Mouse (Mus musculus): ENCODE results near the gene Tmem117. TPM values are rescaled to one million over a fixed set of nuclear protein-coding genes. Genes with fewer than 3 reads are reported as not detected.

The Tmem117 gene
- polyA plus RNA-seq, 1 experiment from 2014 or later, result 8.0 TPM

DNA sequence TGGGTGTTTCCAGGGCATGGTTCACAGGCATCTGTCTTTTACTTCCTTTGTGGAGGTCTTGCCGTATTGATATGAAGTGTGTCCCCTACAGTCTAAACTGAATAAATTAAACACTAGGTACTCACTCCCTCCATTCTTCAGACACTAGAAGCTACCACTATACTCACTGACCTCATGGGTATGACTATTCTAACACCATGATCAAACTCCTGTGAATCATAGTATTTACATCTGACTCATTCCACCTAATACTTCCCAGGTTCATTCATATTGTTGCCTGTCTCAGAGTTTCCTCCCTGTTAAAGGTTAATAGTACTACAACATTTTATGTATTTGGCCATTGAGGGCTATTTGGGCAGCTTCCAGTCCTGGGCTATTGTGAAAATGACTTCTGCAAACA, 274.2 kb downstream of the Tmem117 start:
- H3K36me3 ChIP-seq, result no peaks in the 10 kb centered on the region
- no peak overlapping the region for H3K4me3 ChIP-seq (replicated peaks)
- no peaks in the 10 kb centered on the region for H3K27me3 ChIP-seq
- no peaks in the 10 kb centered on the region for H3K4me1 ChIP-seq
- WGBS, result 92% methylated on average over 1 of the region's 1 CpGs
- H3K9me3 ChIP-seq (replicated peaks), result no peaks in the 10 kb centered on the region
- no peak for ATAC-seq (ENCODE audit: insufficient number of reproducible peaks, low FRiP score, low TSS enrichment, low read depth)
- H3K9ac ChIP-seq, result no peak overlapping the region
- no peak overlapping the region for H3K4me2 ChIP-seq (replicated peaks)
- H3K27ac ChIP-seq (replicated peaks), result no peak overlapping the region

DNA sequence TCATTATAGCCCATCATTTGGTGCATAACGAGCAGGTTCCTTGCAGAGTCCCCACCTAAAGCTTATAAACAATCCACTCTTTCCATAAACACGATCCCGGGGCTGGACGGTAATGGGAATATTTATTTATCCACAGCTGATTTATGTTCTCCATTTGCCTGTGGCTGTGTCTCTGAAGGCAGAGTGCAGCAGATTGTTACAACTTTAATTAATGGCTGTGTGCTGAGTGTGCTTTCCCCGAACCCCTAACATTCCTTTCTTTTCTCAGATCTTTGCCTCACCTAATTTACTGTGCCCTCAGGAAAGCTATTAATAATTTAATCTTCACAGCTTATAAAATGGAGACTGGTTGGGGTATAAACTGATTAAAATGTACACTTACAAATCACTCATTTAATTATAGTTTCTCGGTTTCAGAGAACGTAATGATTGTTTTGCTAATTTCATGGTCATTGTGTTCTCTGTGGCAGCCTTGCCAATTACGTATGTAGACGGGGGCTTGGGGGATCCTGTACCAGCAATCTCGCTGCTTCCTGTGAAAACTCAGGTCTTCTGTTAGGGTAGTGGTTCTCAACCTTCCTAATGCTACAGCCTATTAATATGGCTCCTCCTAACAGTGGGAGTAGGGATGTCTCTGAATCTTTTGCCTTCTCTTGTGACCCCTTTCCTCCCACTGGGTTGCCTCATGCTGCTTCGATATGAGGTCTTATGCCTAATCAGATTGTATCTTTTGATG, 275.8 kb downstream of the Tmem117 start:
- Histone ChIP-seq H3K27me3 (no peaks in the 10 kb centered on the region), H3K4me2 (replicated peaks) (no peak overlapping the region), H3K4me3 (replicated peaks) (no peak overlapping the region), H3K9me3 (replicated peaks) (no peaks in the 10 kb centered on the region), H3K36me3 (no peaks in the 10 kb centered on the region), H3K27ac (replicated peaks) (no peak overlapping the region), H3K9ac (no peak overlapping the region), H3K4me1 (no peaks in the 10 kb centered on the region)
- ATAC-seq (ENCODE audit: insufficient number of reproducible peaks, low FRiP score, low TSS enrichment, low read depth), result no peak
- WGBS, result 57% methylated on average over 11 of the region's 11 CpGs

- H3K9ac ChIP-seq, result no peak overlapping the region
- no peaks in the 10 kb centered on the region for H3K27me3 ChIP-seq
- H3K9me3 ChIP-seq (replicated peaks), result no peaks in the 10 kb centered on the region
- no peaks in the 10 kb centered on the region for H3K36me3 ChIP-seq
- H3K4me3 ChIP-seq (replicated peaks), result no peak overlapping the region
- H3K4me1 ChIP-seq, result no peaks in the 10 kb centered on the region
- no peak for ATAC-seq (ENCODE audit: insufficient number of reproducible peaks, low FRiP score, low TSS enrichment, low read depth)
- no peak overlapping the region for H3K4me2 ChIP-seq (replicated peaks)
- H3K27ac ChIP-seq (replicated peaks), result no peak overlapping the region
- 33% methylated on average over 1 of the region's 1 CpGs for WGBS
These were observed 292.6 kb downstream of the Tmem117 start for GRCm38 (mm10) chr15:94921672-94922071.

DNA sequence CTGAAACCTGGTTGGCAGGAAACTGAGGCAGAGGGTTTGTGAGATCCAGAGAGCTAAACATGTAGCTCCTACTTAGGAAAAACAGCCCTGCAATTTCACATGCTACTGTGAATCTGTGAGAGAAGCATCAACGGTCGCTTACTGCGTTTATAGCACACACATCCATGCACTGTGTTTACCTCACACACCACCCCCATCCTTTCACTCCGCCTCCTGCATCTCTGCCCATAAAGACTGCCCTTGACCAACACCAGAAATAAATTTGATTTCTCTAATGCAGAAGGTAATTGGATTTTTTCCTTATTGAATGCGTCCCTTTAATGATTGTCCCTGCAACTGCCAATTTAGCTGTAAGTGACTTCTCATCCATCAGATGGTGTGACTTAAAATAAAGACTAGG, 299.0 kb downstream of the Tmem117 start:
- no peaks in the 10 kb centered on the region for H3K27me3 ChIP-seq
- H3K4me2 ChIP-seq (replicated peaks), result no peak overlapping the region
- ATAC-seq (ENCODE audit: insufficient number of reproducible peaks, low FRiP score, low TSS enrichment, low read depth), result no peak
- no peak overlapping the region for H3K27ac ChIP-seq (replicated peaks)
- no peaks in the 10 kb centered on the region for H3K4me1 ChIP-seq
- no peak overlapping the region for H3K9ac ChIP-seq
- H3K36me3 ChIP-seq, result no peaks in the 10 kb centered on the region
- H3K4me3 ChIP-seq (replicated peaks), result no peak overlapping the region
- H3K9me3 ChIP-seq (replicated peaks), result no peaks in the 10 kb centered on the region
- 89% methylated on average over 5 of the region's 5 CpGs for WGBS

DNA sequence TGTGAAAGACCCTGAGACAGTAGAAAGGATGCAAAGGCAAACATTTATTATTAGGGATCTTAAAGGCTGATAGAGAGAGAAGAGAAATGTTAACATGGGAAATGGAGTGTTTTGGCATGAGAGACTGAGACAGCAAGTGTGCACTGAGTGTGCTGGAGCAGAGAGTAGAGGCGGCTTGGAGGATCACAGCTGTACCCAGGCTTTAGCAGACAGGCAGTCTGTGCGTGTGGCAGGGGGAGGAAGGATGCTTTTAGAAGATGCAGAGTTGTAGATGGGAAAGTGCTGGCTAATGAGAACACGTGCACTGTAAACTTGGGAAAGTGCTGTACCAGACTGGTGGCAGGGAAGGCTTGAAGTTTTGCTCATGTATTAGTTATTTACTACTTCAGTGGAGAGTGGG, 301.7 kb downstream of the Tmem117 start:
- H3K4me2 ChIP-seq (replicated peaks), result no peak overlapping the region
- no peak overlapping the region for H3K9ac ChIP-seq
- WGBS, result 50% methylated on average over 3 of the region's 3 CpGs
- H3K36me3 ChIP-seq, result no peaks in the 10 kb centered on the region
- H3K27ac ChIP-seq (replicated peaks), result no peak overlapping the region
- no peaks in the 10 kb centered on the region for H3K9me3 ChIP-seq (replicated peaks)
- H3K4me3 ChIP-seq (replicated peaks), result no peak overlapping the region
- H3K27me3 ChIP-seq, result no peaks in the 10 kb centered on the region
- H3K4me1 ChIP-seq, result no peaks in the 10 kb centered on the region
- no peak for ATAC-seq (ENCODE audit: insufficient number of reproducible peaks, low FRiP score, low TSS enrichment, low read depth)

GRCm38 (mm10) chr15:94933044-94933443, 304.0 kb downstream of the Tmem117 start:
- Histone ChIP-seq H3K27me3 (no peaks in the 10 kb centered on the region), H3K36me3 (no peaks in the 10 kb centered on the region), H3K9me3 (replicated peaks) (no peaks in the 10 kb centered on the region), H3K27ac (replicated peaks) (no peak overlapping the region), H3K4me1 (no peaks in the 10 kb centered on the region), H3K9ac (no peak overlapping the region), H3K4me3 (replicated peaks) (no peak overlapping the region), H3K4me2 (replicated peaks) (no peak overlapping the region)
- ATAC-seq (ENCODE audit: insufficient number of reproducible peaks, low FRiP score, low TSS enrichment, low read depth), result no peak
- WGBS, result 78% methylated on average over 4 of the region's 4 CpGs

GRCm38 (mm10) chr15:94933480-94933879, 304.4 kb downstream of the Tmem117 start:
- Histone ChIP-seq H3K36me3 (no peaks in the 10 kb centered on the region), H3K4me2 (replicated peaks) (no peak overlapping the region), H3K4me3 (replicated peaks) (no peak overlapping the region), H3K9me3 (replicated peaks) (no peaks in the 10 kb centered on the region), H3K27me3 (no peaks in the 10 kb centered on the region), H3K4me1 (no peaks in the 10 kb centered on the region), H3K9ac (no peak overlapping the region), H3K27ac (replicated peaks) (no peak overlapping the region)
- ATAC-seq (ENCODE audit: insufficient number of reproducible peaks, low FRiP score, low TSS enrichment, low read depth), result no peak
- 53% methylated on average over 3 of the region's 3 CpGs for WGBS

- ATAC-seq (ENCODE audit: insufficient number of reproducible peaks, low FRiP score, low TSS enrichment, low read depth), result no peak
- Histone ChIP-seq H3K4me1 (no peaks in the 10 kb centered on the region), H3K9ac (no peak overlapping the region), H3K4me3 (replicated peaks) (no peak overlapping the region), H3K36me3 (no peaks in the 10 kb centered on the region), H3K4me2 (replicated peaks) (no peak overlapping the region), H3K9me3 (replicated peaks) (no peaks in the 10 kb centered on the region), H3K27ac (replicated peaks) (no peak overlapping the region), H3K27me3 (no peaks in the 10 kb centered on the region)
- WGBS, result 91% methylated on average over 3 of the region's 3 CpGs
These were observed 312.9 kb downstream of the Tmem117 start for GRCm38 (mm10) chr15:94941954-94942353.

DNA sequence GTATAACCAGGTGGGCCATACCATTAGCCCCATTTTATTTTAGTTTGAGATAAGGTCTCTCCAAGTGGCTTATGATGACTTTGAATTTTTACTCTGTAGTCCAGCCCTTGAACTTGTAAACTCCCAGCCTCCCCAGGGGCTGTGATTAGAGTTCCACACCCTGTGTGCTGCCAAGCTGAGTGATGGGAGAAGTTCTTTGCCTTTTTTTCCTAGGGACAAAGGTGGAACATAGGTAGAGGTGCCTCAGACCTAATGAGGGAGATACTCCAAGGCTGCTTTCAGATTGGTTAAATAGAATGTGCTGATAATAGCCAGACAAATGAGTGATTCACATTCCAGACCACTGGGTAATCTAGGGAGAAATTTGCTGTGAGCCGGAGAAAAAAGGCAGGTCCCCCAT, 313.4 kb downstream of the Tmem117 start:
- Histone ChIP-seq H3K36me3 (no peaks in the 10 kb centered on the region), H3K9me3 (replicated peaks) (no peaks in the 10 kb centered on the region), H3K4me2 (replicated peaks) (no peak overlapping the region), H3K4me3 (replicated peaks) (no peak overlapping the region), H3K27me3 (no peaks in the 10 kb centered on the region), H3K27ac (replicated peaks) (no peak overlapping the region), H3K9ac (no peak overlapping the region), H3K4me1 (no peaks in the 10 kb centered on the region)
- ATAC-seq (ENCODE audit: insufficient number of reproducible peaks, low FRiP score, low TSS enrichment, low read depth), result no peak
- 69% methylated on average over 1 of the region's 1 CpGs for WGBS

DNA sequence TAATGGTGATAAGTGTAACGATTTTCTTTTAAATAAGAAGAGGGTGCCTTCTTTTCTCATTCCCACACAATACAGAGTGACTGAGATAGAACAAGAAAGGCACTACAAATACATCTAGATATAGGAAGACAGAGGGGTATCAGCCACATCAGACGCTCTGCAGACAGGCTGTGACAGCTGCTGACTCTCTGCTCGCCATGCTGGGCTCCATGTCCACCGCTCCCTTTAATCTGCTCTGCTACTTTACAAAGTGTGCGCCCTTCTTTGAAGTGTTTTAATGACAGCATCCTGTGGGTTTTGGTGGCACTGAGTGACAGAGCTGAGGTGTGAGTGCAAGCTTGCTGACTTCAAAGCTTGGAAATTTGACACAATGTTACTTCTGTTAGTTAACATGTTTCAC, 314.9 kb downstream of the Tmem117 start:
- H3K9me3 ChIP-seq (replicated peaks), result no peaks in the 10 kb centered on the region
- H3K27me3 ChIP-seq, result no peaks in the 10 kb centered on the region
- no peaks in the 10 kb centered on the region for H3K4me1 ChIP-seq
- no peak overlapping the region for H3K27ac ChIP-seq (replicated peaks)
- no peaks in the 10 kb centered on the region for H3K36me3 ChIP-seq
- no peak overlapping the region for H3K4me2 ChIP-seq (replicated peaks)
- no peak for ATAC-seq (ENCODE audit: insufficient number of reproducible peaks, low FRiP score, low TSS enrichment, low read depth)
- 60% methylated on average over 5 of the region's 5 CpGs for WGBS
- H3K4me3 ChIP-seq (replicated peaks), result no peak overlapping the region
- no peak overlapping the region for H3K9ac ChIP-seq

DNA sequence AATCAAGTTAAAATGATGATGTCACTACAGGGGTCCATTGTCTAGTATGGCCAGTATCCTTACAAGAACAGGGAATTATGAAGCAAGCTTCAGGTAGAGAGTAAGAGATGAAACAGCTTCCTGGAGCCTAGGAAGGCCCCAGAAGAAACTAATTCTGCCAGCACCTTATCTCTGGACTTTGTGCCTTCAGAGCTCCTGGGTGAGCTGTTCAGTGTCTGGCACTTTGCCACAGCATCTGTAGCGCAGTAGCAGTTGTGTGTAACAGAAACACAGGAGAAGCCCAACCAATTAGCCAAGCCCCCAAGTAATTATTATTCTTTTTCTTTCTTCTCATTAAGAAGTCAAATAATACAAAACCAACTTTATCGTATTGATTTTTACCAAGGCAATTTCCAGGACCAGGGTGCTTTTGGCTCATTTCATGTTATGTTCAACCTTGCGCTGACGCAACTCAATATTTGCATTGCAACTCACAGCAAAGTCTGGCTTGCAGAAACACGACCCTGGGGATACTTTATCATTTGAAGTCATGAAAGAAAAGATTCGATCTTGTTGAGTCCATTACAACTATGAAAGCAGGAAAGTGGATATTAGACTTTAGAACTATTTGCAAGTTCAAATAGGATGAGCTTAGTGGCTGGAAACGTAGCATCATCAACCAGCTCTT, 322.5 kb downstream of the Tmem117 start:
- Histone ChIP-seq H3K27ac (replicated peaks) (no peak overlapping the region), H3K9me3 (replicated peaks) (no peaks in the 10 kb centered on the region), H3K9ac (no peak overlapping the region), H3K27me3 (no peaks in the 10 kb centered on the region), H3K4me3 (replicated peaks) (no peak overlapping the region), H3K4me1 (no peaks in the 10 kb centered on the region), H3K36me3 (no peaks in the 10 kb centered on the region), H3K4me2 (replicated peaks) (no peak overlapping the region)
- ATAC-seq (ENCODE audit: insufficient number of reproducible peaks, low FRiP score, low TSS enrichment, low read depth), result no peak
- WGBS, result 79% methylated on average over 7 of the region's 7 CpGs

GRCm38 (mm10) chr15:94956697-94957096, 327.7 kb downstream of the Tmem117 start:
- no peak overlapping the region for H3K27ac ChIP-seq (replicated peaks)
- no peak overlapping the region for H3K9ac ChIP-seq
- WGBS, result 39% methylated on average over 3 of the region's 3 CpGs
- H3K4me2 ChIP-seq (replicated peaks), result no peak overlapping the region
- no peaks in the 10 kb centered on the region for H3K27me3 ChIP-seq
- no peaks in the 10 kb centered on the region for H3K36me3 ChIP-seq
- no peaks in the 10 kb centered on the region for H3K4me1 ChIP-seq
- no peak for ATAC-seq (ENCODE audit: insufficient number of reproducible peaks, low FRiP score, low TSS enrichment, low read depth)
- no peaks in the 10 kb centered on the region; the same call in 1 of the 2 replicates for H3K9me3 ChIP-seq (replicated peaks)
- no peak overlapping the region for H3K4me3 ChIP-seq (replicated peaks)
